Mouse (Mus musculus) adipocyte (in vitro differentiated cells): Measurements from ENCODE around the gene Mrpl34.
A peak's percentile ranks its signal among the peaks of the same experiment; 100 is the strongest.

Experiments used
- DNase-seq: peaks from one replicate; pipeline ENCODE4 v3.0.0-alpha.2; 2016; ENCODE audit warnings: low spot score

Gene Mrpl34

GRCm38 (mm10) chr8:71496481-71496880 is 31.7 kb downstream of the Mrpl34 start:
- peak; percentile 97 for DNase-seq

GRCm38 (mm10) chr8:71497077-71497645 is 32.4 kb downstream of the Mrpl34 start:
- no peak for DNase-seq

- no peak for DNase-seq
Measured at GRCm38 (mm10) chr8:71497881-71498501, 33.2 kb downstream of the Mrpl34 start.

GRCm38 (mm10) chr8:71498816-71499690 is 34.3 kb downstream of the Mrpl34 start:
- DNase-seq: no peak

- no peak for DNase-seq
Measured at GRCm38 (mm10) chr8:71504349-71504748, 39.6 kb downstream of the Mrpl34 start.

DNA sequence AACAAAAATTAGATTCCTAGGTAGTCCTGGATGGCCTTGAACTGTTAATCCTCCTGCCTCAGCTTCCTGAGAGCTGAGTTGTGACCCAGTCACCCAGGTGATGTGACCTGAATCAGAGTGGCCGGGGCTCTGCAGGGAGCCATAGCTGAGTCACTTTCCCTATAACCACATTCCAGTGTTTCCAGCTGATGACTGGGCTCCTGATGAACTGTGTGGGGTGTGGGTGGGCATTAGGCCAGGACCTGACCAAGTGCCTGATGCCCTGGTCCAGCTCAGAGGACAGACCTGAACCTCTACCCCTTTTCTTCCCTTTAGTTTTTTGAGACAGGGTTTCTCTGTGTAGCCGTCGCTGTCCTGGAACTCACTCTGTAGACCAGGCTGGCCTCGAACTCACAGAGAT is 40.6 kb downstream of the Mrpl34 start:
- DNase-seq: no peak

- peak; percentile 69 for DNase-seq
Measured at GRCm38 (mm10) chr8:71505979-71506378, 41.2 kb downstream of the Mrpl34 start.

DNA sequence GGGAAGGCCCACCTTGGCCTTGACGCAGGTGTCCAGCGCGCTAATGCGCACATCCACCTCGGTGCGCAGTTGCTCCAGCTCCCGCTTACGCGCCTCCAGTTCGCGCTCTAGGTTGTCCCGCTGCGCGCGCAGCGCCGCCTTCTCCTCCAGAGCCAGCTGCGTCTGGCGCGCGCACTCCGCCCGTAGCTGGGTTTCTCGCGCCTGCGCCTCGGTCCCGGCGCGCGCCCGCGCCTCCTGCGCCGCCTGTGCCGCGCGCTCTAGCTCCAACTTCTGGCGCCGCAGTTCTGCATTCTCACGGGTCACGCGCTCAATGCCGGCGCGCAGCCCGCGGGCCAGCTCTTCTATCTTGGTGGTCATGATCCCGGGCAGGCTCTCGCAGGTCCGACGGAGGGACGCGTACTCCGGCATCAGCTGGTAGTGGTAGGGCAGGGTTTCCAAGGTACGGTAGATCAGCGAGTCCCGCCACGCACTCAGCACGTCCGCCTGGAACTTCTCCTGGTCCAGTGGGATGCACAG is 42.9 kb downstream of the Mrpl34 start:
- no peak for DNase-seq

- DNase-seq: peak; percentile 86
Measured at GRCm38 (mm10) chr8:71509316-71509715, 44.6 kb downstream of the Mrpl34 start.

DNA sequence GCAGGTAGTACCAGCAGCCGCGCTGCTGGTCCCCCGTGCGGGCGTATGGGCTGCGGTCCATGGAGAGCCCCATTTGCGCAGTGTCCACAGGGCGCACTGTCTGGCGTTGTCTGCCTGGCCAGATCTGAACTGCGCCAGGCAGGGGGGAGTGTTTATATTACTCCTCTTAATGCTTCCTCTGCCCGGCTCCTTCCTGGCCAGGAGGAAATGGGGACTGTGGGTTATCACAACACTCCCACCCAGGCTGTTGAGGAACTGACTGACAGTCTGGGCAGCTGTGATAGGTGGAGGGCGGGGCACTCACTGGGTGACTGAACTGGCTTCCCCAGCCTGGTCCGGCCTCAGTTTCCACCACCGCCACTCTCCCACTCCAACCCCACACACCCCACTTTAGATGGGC is 46.9 kb downstream of the Mrpl34 start, which contains the start of gene Plvap:
TSS of gene Plvap (minus strand) at position 109 of the 400 bp plus-strand sequence.
- no peak for DNase-seq

- no peak for DNase-seq
Measured at GRCm38 (mm10) chr8:71513018-71513754, 48.4 kb downstream of the Mrpl34 start.

- DNase-seq: no peak
Measured at GRCm38 (mm10) chr8:71515043-71515442, 50.3 kb downstream of the Mrpl34 start.
